Mouse (Mus musculus) hindbrain, postnatal 0 days (tissue): Measurements from ENCODE around the gene Crip2. TPM values are rescaled to one million over a fixed set of nuclear protein-coding genes. Genes with fewer than 3 reads are reported as not detected.

Source experiments
- ATAC-seq: fragments of 200-750 bp; cut with Nextera tagmentation; 2 replicates; pipeline ENCODE4 v1.8.0; 2017; ENCODE audit warnings: mild to moderate bottlenecking, moderate TSS enrichment, moderate library complexity
- DNase-seq: peaks from one replicate; pipeline ENCODE4 v3.0.0-alpha.2; 2015; ENCODE audit warnings: low spot score
- H3K27ac ChIP-seq: fragments of 300-500 bp; sonication (generic); 2 replicates; pipeline ENCODE4 v1.5.1; 2014; ENCODE audit warnings: mild to moderate bottlenecking
- H3K27me3 ChIP-seq: fragments of 300-500 bp; sonication (generic); 2 replicates; pipeline ENCODE4 v1.6.1; 2014; ENCODE audit warnings: low read length, mixed read lengths; ENCODE audit not compliant: insufficient read depth
- H3K36me3 ChIP-seq: fragments of 300-500 bp; sonication (generic); 2 replicates; pipeline ENCODE4 v1.6.1; 2014; ENCODE audit warnings: low read length, mixed read lengths; ENCODE audit not compliant: insufficient read depth
- H3K4me1 ChIP-seq: fragments of 300-500 bp; sonication (generic); 2 replicates; pipeline ENCODE4 v1.6.1; 2014; ENCODE audit warnings: antibody characterized with exemption, low read length, mixed read lengths; ENCODE audit not compliant: insufficient read depth
- H3K4me2 ChIP-seq: fragments of 300-500 bp; sonication (generic); 2 replicates; pipeline ENCODE4 v1.6.1; 2014; ENCODE audit warnings: low read depth, mild to moderate bottlenecking, low read length, moderate library complexity, mixed read lengths
- H3K4me3 ChIP-seq: fragments of 300-500 bp; sonication (generic); 2 replicates; pipeline ENCODE4 v1.5.1; 2014; ENCODE audit warnings: low read length
- H3K9ac ChIP-seq: fragments of 300-500 bp; sonication (generic); replicated peaks from 2 replicates; pipeline ENCODE4 v1.6.1; 2014; ENCODE audit warnings: mild to moderate bottlenecking, low read length, moderate library complexity, mixed read lengths
- H3K9me3 ChIP-seq: fragments of 300-500 bp; sonication (generic); 2 replicates; pipeline ENCODE4 v1.6.1; 2016; ENCODE audit warnings: low read length, mixed read lengths
- CTCF ChIP-seq: IDR thresholded peaks from 2 replicates; pipeline ENCODE4 v1.5.1; 2016; ENCODE audit warnings: antibody characterized with exemption, control low read depth, low read depth
- WGBS: fragments of 180-500 bp; shearing (Covaris S2); extraction: QIAGEN DNeasy Blood & Tissue Kit; methylation state at CpG from one replicate; pipeline ENCODE4 v1.1.7; 2014; 5-methylcytosine and 5-hydroxymethylcytosine counted together
- polyA plus RNA-seq: library from polyadenylated mRNA; unstranded; fragments of >200 nt; fragmentation: Nextera tagmentation; extraction: Ambion mirVana; gene quantifications from 2 replicates; pipeline ENCODE4 v1.2.1, GENCODE M21; 2015
- total RNA-seq: library from RNA; depleted of rRNA; stranded (reverse); fragments of >200 nt; gene quantifications from 2 replicates; pipeline ENCODE4 v1.2.3, GENCODE M21; 2014

Crip2 gene
- total and polyA plus RNA-seq, 2 experiments from 2014 or later: 152 to 251 TPM

DNA sequence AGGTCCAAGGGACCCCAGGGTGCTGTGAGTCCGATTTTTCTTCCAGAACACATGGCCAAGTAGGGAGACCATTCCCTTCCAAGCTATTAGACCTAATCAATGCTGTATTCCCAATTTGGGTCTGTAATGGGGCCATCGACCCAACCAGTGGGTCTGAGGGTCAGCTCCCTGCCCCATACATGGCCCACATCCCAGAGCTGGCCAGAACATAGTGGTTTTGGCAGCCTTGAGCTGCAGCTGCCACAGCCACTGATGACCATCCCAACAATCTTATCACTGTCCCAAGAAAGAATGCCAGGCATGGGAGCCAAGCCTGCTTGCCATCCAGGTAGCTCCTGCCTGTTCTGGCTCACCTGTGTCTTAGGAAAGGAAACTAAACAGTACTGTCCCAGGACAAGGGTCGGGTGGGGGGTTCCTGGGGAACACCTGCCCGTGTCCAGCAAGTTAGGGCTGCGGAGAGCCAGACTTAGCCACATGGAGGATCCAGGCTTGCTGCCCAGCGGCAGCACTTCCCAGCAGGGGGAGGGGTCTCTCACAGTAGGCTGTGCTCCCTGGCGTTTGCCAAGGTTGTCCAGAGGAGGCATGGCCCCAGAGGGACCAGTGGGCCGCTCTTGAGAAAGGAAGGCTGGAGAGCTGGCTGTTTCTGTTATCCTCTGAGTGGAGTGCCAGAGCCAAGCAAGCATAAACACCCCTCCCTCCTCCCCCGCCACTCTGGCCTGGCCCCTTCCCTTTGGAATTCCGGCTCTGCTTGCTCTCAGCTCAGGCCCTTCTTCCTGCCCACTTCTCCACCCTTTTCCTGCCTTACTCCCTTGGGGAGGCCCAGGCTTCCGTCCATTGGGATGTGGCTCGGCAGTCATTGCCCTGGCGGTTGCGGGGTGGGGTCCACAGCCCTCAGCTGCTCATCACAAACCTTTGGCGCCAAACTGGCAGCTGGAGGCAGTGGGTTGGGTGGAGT is 2.3 kb downstream of the Crip2 start:
- peak; percentile 78 for DNase-seq
- Histone ChIP-seq H3K4me3 (peak overlapping the region; percentile 52), H3K27ac (peak overlapping the region; percentile 74), H3K4me1 (peaks cover 45% of the 10 kb centered on the region), H3K27me3 (no peaks in the 10 kb centered on the region), H3K9me3 (no peaks in the 10 kb centered on the region), H3K4me2 (peak overlapping the region; percentile 68), H3K9ac (peak overlapping the region; percentile 56), H3K36me3 (peaks cover 17% of the 10 kb centered on the region; the same call in 1 of the 2 replicates)
- 12% methylated on average over 15 of the region's 15 CpGs for WGBS
- TF ChIP-seq CTCF: peak; percentile 23; the same call in 1 of the 2 replicates
- peak; percentile 10; the same call in 1 of the 2 replicates for ATAC-seq

DNA sequence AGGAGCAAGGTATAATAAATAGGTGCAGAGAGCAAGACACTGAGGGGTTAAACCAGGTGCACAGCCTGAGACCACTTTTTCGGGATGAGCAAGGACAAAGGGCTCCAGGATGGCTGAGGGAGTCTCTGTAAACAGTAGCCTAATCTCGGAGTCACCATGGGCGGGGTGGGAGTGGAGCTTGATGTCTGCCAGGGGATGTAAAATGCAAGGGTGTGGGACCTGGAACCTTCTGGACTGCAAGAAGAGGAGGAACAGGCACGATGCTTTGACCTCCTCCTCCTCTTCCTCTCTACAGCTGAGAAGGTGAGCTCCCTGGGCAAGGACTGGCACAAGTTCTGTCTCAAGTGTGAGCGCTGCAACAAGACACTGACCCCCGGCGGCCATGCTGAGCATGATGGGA is 3.1 kb downstream of the Crip2 start:
- ATAC-seq: no peak
- H3K36me3 ChIP-seq: peaks cover 12% of the 10 kb centered on the region; the same call in 1 of the 2 replicates

DNA sequence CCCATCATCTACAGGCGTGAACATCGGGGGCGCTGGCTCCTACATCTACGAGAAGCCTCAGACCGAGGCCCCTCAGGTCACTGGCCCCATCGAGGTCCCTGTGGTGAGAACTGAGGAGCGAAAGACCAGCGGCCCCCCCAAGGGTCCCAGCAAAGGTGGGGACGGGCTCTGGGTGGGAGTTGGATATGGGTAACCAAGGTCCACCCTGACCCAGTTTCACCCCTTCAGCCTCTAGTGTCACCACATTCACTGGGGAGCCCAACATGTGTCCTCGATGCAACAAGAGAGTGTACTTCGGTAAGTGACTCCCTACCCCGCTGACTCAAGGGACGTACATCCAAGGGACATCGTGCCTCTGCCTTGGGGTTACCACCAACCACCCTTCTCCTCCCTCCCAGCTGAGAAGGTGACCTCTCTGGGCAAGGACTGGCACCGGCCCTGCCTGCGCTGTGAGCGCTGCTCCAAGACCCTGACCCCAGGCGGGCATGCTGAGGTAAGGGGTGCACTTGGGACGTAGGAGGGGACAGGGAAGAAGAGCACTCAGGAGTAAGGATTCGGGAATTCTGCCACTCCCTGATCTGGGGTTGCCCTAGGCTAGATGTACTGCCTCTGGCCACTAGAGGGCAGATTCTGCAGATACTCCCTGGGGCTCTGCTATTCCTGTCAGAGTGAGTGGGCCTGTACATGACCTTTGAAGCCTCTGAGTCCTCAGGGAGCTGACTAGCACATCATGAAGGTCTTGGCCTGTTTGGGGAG is 4.1 kb downstream of the Crip2 start:
- no peak overlapping the region for H3K4me2 ChIP-seq
- DNase-seq: peak; percentile 40
- 75% methylated on average over 20 of the region's 20 CpGs for WGBS

More for the DNA sequence above, 3.1 kb downstream of the Crip2 start:
- 61% methylated on average over 7 of the region's 7 CpGs for WGBS
- H3K27ac ChIP-seq: peak overlapping the region; percentile 74; the same call in 1 of the 2 replicates
- H3K4me2 ChIP-seq: peak overlapping the region; percentile 68
- DNase-seq: no peak
- peaks cover 49% of the 10 kb centered on the region for H3K4me1 ChIP-seq
- H3K27me3 ChIP-seq: no peaks in the 10 kb centered on the region
- no peak for TF ChIP-seq CTCF
- no peak overlapping the region for H3K9ac ChIP-seq
- peak overlapping the region; percentile 52 for H3K4me3 ChIP-seq
- no peaks in the 10 kb centered on the region for H3K9me3 ChIP-seq

DNA sequence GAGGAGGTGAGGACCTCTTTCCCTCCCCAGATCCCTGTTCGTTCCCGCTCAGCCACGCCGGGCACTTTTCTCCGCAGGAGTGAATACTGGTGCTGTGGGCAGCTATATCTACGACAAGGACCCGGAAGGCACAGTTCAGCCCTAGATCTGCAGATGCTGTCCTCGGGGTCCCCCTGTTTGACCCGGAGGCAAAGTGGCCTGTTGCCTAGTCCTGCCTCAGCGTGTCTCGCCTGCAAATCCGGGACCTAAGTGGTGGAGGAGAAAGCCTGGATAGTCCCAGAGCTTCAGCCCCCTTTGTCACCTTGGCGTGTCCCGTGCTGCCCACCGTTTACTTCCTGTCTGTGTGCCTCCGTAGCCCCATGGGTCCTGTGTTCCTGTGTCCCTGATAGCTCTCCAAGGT is 4.8 kb downstream of the Crip2 start:
- Histone ChIP-seq H3K27ac (no peak overlapping the region), H3K36me3 (peaks cover 11% of the 10 kb centered on the region; the same call in 1 of the 2 replicates), H3K9me3 (no peaks in the 10 kb centered on the region), H3K4me3 (no peak overlapping the region), H3K4me2 (no peak overlapping the region), H3K9ac (no peak overlapping the region), H3K4me1 (peaks cover 36% of the 10 kb centered on the region), H3K27me3 (no peaks in the 10 kb centered on the region)
- WGBS: 93% methylated on average over 16 of the region's 16 CpGs
- DNase-seq (no peak), ATAC-seq (no peak)
- TF ChIP-seq CTCF: no peak

More for the DNA sequence above, 4.1 kb downstream of the Crip2 start:
- H3K27ac ChIP-seq: no peak overlapping the region
- H3K4me1 ChIP-seq: peaks cover 43% of the 10 kb centered on the region
- H3K4me3 ChIP-seq: no peak overlapping the region
- H3K36me3 ChIP-seq: peaks cover 11% of the 10 kb centered on the region; the same call in 1 of the 2 replicates
- no peak for ATAC-seq
- TF ChIP-seq CTCF: peak; percentile 79
- H3K9ac ChIP-seq: no peak overlapping the region
- H3K9me3 ChIP-seq: no peaks in the 10 kb centered on the region
- H3K27me3 ChIP-seq: no peaks in the 10 kb centered on the region

DNA sequence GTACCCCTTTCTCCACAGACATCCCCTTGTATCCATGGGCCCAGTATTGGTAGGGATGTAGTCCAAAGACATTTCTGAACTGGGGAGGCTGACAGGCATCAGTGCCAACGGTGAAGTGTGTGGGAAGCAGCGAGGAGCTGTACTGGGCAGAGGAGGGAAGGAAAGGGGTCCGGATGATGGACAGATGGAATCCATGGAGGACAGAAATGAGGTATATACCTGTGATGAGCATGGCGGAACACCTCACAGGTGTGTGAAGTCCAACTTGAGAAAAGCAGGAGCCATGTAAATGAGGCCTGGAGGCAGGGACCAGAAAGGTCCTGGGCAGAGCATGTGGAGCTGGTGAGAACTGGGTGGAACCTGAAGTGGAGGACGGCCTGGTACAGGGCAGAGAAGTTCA is 5.6 kb downstream of the Crip2 start:
- peaks cover 31% of the 10 kb centered on the region for H3K4me1 ChIP-seq
- DNase-seq (no peak), ATAC-seq (no peak)
- H3K27ac ChIP-seq: no peak overlapping the region
- WGBS: 91% methylated on average over 5 of the region's 5 CpGs
- H3K9me3 ChIP-seq: no peaks in the 10 kb centered on the region
- H3K4me2 ChIP-seq: no peak overlapping the region
- H3K27me3 ChIP-seq: no peaks in the 10 kb centered on the region
- no peak overlapping the region for H3K9ac ChIP-seq
- no peak for TF ChIP-seq CTCF
- peaks cover 11% of the 10 kb centered on the region; the same call in 1 of the 2 replicates for H3K36me3 ChIP-seq
- no peak overlapping the region for H3K4me3 ChIP-seq

DNA sequence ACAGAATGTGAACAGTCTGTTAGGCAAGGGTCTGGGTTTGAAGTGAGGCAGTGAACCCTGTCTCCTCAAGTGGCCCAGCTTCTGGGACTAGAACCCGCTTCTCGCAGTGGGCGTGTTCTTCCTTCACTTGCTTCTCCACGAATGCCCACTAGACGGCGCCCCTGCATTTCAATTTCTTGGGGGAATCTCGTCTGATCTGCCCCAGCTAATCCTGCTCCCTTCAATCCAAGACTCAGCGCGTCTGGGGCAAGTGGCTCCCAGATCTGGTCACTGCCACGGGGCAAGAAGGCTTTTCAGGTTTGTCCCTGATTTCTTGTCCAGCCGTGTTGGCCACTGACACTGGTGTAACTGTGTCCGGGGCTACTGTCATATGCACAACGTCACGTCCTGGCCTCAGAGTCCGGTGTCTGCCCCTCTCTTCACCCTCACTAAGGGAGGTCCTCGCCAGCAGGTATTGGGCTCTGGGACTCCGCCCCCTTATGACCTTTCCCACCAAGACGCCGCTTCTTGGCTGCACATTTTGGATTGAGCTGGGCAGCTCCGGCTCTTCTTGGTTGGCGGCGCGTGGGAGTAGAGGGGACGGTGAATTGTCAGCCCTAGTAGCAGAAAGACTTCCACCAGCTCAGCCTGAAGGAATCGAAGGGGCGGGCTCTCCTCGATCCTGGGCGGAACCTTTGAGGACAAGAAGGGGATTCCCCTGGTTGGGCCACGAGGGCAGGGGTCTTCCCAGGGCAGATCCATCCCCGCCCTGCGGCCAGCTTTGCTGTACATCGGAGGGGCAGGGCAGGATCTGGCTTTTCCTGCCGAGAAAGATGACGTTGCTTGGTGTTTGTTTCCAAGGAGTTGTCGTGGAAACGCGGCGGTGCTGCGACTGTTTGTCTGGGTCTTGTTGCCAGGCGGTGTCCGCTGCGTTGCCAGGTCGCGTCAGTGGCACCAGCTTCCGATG is 6.3 kb downstream of the Crip2 start, which contains the start of gene Crip1:
Gene Crip1, plus strand, starts transcription at position 205 of the 946 bp plus-strand sequence.
- Histone ChIP-seq H3K9ac (0 out of 2 replicates have a peak within 1 kb of the TSS, but pooled peaks have one; percentile 30), H3K4me3 (peak within 1 kb of the TSS; percentile 6; the same call in 1 of the 2 replicates), H3K27ac (peak within 1 kb of the TSS; percentile 41; the same call in 1 of the 2 replicates), H3K4me1 (peaks cover 32% of the 10 kb centered on the region), H3K36me3 (peaks cover 11% of the 10 kb centered on the region; the same call in 1 of the 2 replicates), H3K9me3 (no peaks in the 10 kb centered on the region), H3K4me2 (peak within 1 kb of the TSS; percentile 47), H3K27me3 (no peaks in the 10 kb centered on the region)
- TF ChIP-seq CTCF: peak; percentile 84
- 10% methylated on average over 45 of the region's 45 CpGs for WGBS
- ATAC-seq (peak; percentile 39), DNase-seq (peak; percentile 76)
